Mouse (Mus musculus) mouse trophoblast stem cell (cell line): ENCODE measurements at regions not wholly inside any gene's neighbourhood (a gene's known extent, or its start where the extent isn't known, plus 50 kb on each side); places are given as distances from the start of the nearest gene placed in this dataset.

Experiments
- in situ Hi-C, 2 experiments: fragments of 300-500 bp; cut with MseI, MboI; formaldehyde crosslinking; loops; 2 replicates in 1 of 2; 3 replicates in 1 of 2; pipeline ENCODE4 v1.15.1; 2025

DNA sequence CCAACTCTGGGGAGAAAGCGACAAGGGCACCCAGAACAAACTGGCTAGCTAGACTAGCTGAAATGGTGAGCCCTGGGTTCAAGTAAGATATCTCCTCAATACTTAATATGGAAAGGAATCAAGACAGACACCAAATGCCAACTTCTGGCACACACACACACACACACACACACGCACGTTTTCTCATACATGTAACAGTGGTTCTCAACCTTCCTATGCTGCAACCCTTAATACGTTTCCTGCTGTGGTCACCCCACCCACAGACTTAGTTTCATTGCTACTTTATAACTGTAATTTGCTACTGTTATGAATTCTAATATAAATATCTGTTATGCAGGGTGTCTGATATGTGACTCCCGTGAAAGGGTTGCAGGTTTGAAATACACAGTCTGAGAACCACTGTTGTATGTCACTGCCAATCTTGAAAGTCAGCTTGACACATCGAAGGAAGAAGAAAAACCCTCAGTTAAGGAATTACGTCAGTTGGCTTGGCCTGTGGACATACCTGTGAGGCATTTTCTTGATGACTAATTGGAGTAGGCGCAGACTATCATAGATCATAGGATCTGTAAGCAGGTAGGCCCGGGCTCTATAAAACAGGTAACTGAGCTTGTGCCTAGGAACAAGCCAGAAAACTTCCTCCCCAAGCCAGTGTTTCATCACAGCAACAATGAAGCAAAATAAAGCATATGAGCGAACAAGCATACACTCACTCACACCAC is 59.0 kb upstream of the Cd180 start:
- in situ Hi-C loops, result loop anchor here (25.0 kb wide), 1 partner anchor 897 kb away; no protein-coding TSS in a partner anchor

GRCm38 (mm10) chr13:102636032-102636431 is 57.3 kb upstream of the Cd180 start:
- in situ Hi-C loops, result loop anchor here (25.0 kb wide), 1 partner anchor 899 kb away; no protein-coding TSS in a partner anchor

DNA sequence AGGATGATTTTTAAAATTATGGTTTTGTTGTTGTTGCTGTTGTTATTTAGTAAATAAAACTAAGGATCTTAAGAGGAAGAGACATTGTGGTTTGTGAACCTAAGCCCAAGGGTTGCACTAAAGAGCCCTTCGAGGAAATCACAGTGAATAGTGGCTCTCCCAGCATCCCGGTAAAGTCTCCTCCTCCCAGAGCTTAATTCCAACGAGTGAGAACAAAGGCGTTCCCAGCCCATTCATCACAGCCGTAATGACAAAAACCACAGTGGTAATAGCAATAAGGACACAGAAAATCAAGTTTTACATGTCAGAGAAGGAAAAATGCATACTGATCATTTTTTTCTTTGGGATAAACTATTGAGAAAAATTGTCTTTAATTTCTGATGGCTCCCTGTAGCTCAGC is 56.3 kb upstream of the Cd180 start:
- in situ Hi-C loops, result loop anchor here (25.0 kb wide), 1 partner anchor 900 kb away; no protein-coding TSS in a partner anchor

DNA sequence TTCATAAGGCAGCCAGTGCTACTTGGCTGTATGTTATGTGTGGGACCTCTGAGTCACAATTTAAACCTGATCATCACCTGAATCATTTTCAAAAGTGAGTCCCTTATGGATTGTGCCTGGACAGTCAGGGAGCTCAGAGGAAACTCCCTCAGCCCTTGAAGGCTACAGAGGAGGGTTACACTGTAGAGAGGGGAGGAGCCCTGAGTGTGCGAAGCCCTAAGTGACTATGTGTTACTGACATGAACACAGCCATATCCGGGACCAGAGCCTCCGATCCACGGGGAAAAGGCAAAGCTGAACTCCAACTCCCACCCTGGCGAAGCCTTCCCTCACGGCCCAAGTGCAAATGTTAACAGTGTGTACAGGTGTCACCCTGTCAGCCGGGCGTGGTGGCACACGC is 53.7 kb upstream of the Cd180 start:
- in situ Hi-C loops, result loop anchor here (25.0 kb wide), 1 partner anchor 902 kb away; no protein-coding TSS in a partner anchor

DNA sequence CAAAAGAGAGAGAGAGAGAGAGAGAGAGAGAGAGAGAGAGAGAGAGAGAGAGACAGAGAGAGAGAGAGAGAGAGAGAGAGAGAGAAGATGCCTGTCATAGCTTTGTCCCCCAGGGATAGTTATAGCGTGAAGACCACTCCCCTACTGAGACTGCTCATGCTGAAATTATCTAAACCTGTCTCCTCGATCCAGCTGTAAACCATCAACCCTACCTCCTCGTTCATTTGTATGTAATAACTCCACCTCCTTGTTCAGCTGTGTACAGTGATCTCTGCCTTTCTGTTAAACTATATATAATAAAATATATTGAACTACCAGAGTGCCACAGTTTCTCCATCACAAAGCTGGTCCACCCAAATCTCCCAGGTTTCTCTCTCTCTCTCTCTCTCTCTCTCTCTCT is 53.2 kb upstream of the Cd180 start:
- in situ Hi-C loops, result loop anchor here (25.0 kb wide), 1 partner anchor 903 kb away; no protein-coding TSS in a partner anchor
